Mouse (Mus musculus) thymus, adult 18-20 months (tissue): ENCODE measurements around the gene Dolk.

Source experiments
- DNase-seq, 2 experiments: peaks; one replicate each; pipeline ENCODE4 v3.0.0; 2022; ENCODE audit warnings: mixed read lengths in 2 of 2

Dolk gene

GRCm38 (mm10) chr2:30286192-30287026 lies at the start of gene Dolk, which contains the start of gene Nup188:
TSS of gene Dolk (minus strand) at chr2:30286334.
TSS of gene Nup188 (plus strand) at chr2:30286397.
- DNase-seq = peak; percentile 89 to 92

GRCm38 (mm10) chr2:30335324-30335723 lies 49.2 kb upstream of the Dolk start:
- DNase-seq = no peak

- no peak for DNase-seq
Measured at GRCm38 (mm10) chr2:30328791-30329190, 42.7 kb upstream of the Dolk start.

GRCm38 (mm10) chr2:30327276-30327675 lies 41.1 kb upstream of the Dolk start:
- no peak for DNase-seq

GRCm38 (mm10) chr2:30325296-30325695 lies 39.2 kb upstream of the Dolk start:
- no peak for DNase-seq

- no peak for DNase-seq
Measured at GRCm38 (mm10) chr2:30323111-30323510, 37.0 kb upstream of the Dolk start.

GRCm38 (mm10) chr2:30319260-30319659 lies 33.1 kb upstream of the Dolk start:
- DNase-seq = no peak

GRCm38 (mm10) chr2:30316955-30317354 lies 30.8 kb upstream of the Dolk start:
- no peak for DNase-seq

GRCm38 (mm10) chr2:30316136-30316535 lies 30.0 kb upstream of the Dolk start:
- no peak for DNase-seq

- DNase-seq = no peak
Measured at GRCm38 (mm10) chr2:30311481-30311880, 25.3 kb upstream of the Dolk start.

- no peak for DNase-seq
Measured at GRCm38 (mm10) chr2:30309351-30309750, 23.2 kb upstream of the Dolk start.

- no peak for DNase-seq
Measured at GRCm38 (mm10) chr2:30306087-30306486, 20.0 kb upstream of the Dolk start.

- no peak for DNase-seq
Measured at GRCm38 (mm10) chr2:30299966-30300365, 13.8 kb upstream of the Dolk start.

GRCm38 (mm10) chr2:30299525-30299924 lies 13.4 kb upstream of the Dolk start:
- no peak for DNase-seq

GRCm38 (mm10) chr2:30287027-30287373 lies 866 bp upstream of the Dolk start:
- peak in 1 of 2 experiments; percentile 17 for DNase-seq

- DNase-seq = peak in 1 of 2 experiments; percentile 16
Measured at GRCm38 (mm10) chr2:30285416-30286181, 535 bp downstream of the Dolk start.

GRCm38 (mm10) chr2:30285004-30285403 lies 1.1 kb downstream of the Dolk start:
- no peak for DNase-seq

- no peak for DNase-seq
Measured at GRCm38 (mm10) chr2:30283193-30283592, 2.9 kb downstream of the Dolk start.

- no peak for DNase-seq
Measured at GRCm38 (mm10) chr2:30281651-30282050, 4.5 kb downstream of the Dolk start.

- no peak for DNase-seq
Measured at GRCm38 (mm10) chr2:30280743-30281142, 5.4 kb downstream of the Dolk start, which contains the start of gene Gm28038. TSS of gene Gm28038 (plus strand) at chr2:30281043.

GRCm38 (mm10) chr2:30270134-30270533 lies 16.0 kb downstream of the Dolk start:
- no peak for DNase-seq

GRCm38 (mm10) chr2:30269241-30269990 lies 16.7 kb downstream of the Dolk start:
- no peak for DNase-seq

GRCm38 (mm10) chr2:30268371-30268770 lies 17.8 kb downstream of the Dolk start:
- DNase-seq = no peak
